Mouse (Mus musculus) kidney, postnatal 0 days (tissue): ENCODE data around the gene Olfm2. TPM values are rescaled to one million over a fixed set of nuclear protein-coding genes. Genes with fewer than 3 reads are reported as not detected.

ENCODE experiments used
- ATAC-seq: fragments of 200-750 bp; cut with Nextera tagmentation; replicated peaks from 2 replicates; pipeline ENCODE4 v1.8.0; 2017; ENCODE audit warnings: low read depth, moderate number of reproducible peaks, moderate TSS enrichment, moderate library complexity; ENCODE audit not compliant: low FRiP score
- DNase-seq: peaks from one replicate; pipeline ENCODE4 v3.0.0-alpha.2; 2016; ENCODE audit warnings: low spot score
- H3K27ac ChIP-seq: fragments of 300-500 bp; sonication (generic); 2 replicates; pipeline ENCODE4 v1.5.1; 2014; ENCODE audit warnings: mild to moderate bottlenecking
- H3K27me3 ChIP-seq: fragments of 300-500 bp; sonication (generic); 2 replicates; pipeline ENCODE4 v1.6.1; 2014; ENCODE audit warnings: low read length, mixed read lengths; ENCODE audit not compliant: insufficient read depth
- H3K36me3 ChIP-seq: fragments of 300-500 bp; sonication (generic); 2 replicates; pipeline ENCODE4 v1.6.1; 2014; ENCODE audit warnings: low read length, mixed read lengths; ENCODE audit not compliant: insufficient read depth
- H3K4me1 ChIP-seq: fragments of 300-500 bp; sonication (generic); replicated peaks from 2 replicates; pipeline ENCODE4 v1.6.1; 2014; ENCODE audit warnings: antibody characterized with exemption, low read length, mixed read lengths; ENCODE audit not compliant: insufficient read depth
- H3K4me2 ChIP-seq: fragments of 300-500 bp; sonication (generic); 2 replicates; pipeline ENCODE4 v1.6.1; 2014; ENCODE audit warnings: mild to moderate bottlenecking, low read length, moderate library complexity, mixed read lengths
- H3K4me3 ChIP-seq: fragments of 300-500 bp; sonication (generic); replicated peaks from 2 replicates; pipeline ENCODE4 v1.5.1; 2014; ENCODE audit warnings: low read depth, low read length
- H3K9ac ChIP-seq: fragments of 300-500 bp; sonication (generic); 2 replicates; pipeline ENCODE4 v1.6.1; 2014; ENCODE audit warnings: low read depth, low read length
- H3K9me3 ChIP-seq: fragments of 300-500 bp; sonication (generic); replicated peaks from 2 replicates; pipeline ENCODE4 v1.6.1; 2016; ENCODE audit warnings: low read length, inconsistent platforms, mixed read lengths
- CTCF ChIP-seq: IDR thresholded peaks from 2 replicates; pipeline ENCODE4 v1.5.1; 2016; ENCODE audit warnings: antibody characterized with exemption, low read depth, mild to moderate bottlenecking, moderate library complexity
- WGBS: fragments of 180-500 bp; shearing (Covaris S2); extraction: QIAGEN DNeasy Blood & Tissue Kit; methylation state at CpG from one replicate; pipeline ENCODE4 v1.1.7; 2014; 5-methylcytosine and 5-hydroxymethylcytosine counted together
- polyA plus RNA-seq: library from polyadenylated mRNA; unstranded; fragments of >200 nt; fragmentation: Nextera tagmentation; extraction: Ambion mirVana; gene quantifications from 2 replicates; pipeline ENCODE4 v1.2.1, GENCODE M21; 2015

Gene Olfm2
- polyA plus RNA-seq, 1 experiment from 2014 or later: 3.4 TPM

- Histone ChIP-seq H3K27me3 (no peaks in the 10 kb centered on the region), H3K36me3 (no peaks in the 10 kb centered on the region), H3K4me1 (no peaks in the 10 kb centered on the region), H3K4me3 (no peak overlapping the region), H3K9ac (no peak overlapping the region), H3K4me2 (no peak overlapping the region), H3K27ac (no peak overlapping the region), H3K9me3 (no peaks in the 10 kb centered on the region)
- TF ChIP-seq CTCF: no peak
- WGBS: 70% methylated on average over 2 of the region's 2 CpGs
- ATAC-seq: no peak
- DNase-seq: no peak
Observed at GRCm38 (mm10) chr9:20682389-20682722, 63.8 kb downstream of the Olfm2 start.

DNA sequence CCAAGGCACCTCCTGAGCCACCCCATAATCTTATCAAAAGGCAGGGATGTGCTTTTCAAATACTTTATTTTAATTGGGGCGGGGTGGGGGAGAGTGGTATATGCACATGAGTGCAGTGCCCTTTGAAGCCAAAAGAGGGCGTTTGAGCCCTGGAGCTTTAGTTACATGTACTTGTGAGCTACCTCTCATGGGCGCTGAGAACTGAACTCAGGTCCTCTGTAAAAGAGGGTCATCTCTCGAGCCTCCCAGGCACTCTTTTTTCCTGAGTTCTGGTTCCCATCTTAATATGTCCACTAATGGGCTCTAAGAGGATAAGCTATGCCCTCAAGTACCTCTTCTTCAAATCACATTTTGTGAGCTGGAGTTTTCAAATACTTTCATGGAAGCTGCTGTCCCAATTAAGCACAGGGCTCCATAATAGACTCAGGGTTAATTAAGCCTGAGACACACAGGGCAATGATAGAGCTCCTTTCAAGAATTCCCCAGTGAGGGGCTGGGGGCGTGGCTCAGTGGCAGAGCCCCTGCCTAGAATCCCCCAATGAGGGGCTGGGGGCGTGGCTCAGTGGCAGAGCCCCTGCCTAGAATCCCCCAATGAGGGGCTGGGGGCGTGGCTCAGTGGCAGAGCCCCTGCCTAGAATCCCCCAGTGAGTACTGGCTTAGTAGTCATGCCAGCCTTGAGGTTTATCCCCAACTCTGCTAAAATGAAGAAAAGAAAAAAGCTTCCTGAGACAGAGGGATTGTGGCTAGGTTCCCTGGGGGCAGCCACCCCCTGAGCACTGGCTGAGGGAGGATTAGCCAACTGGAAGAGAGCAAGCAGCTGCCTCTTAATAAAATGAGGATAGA is 64.4 kb downstream of the Olfm2 start:
- WGBS: 56% methylated on average over 7 of the region's 7 CpGs
- Histone ChIP-seq H3K9me3 (no peaks in the 10 kb centered on the region), H3K27me3 (no peaks in the 10 kb centered on the region), H3K4me2 (no peak overlapping the region), H3K36me3 (no peaks in the 10 kb centered on the region), H3K4me1 (no peaks in the 10 kb centered on the region), H3K27ac (no peak overlapping the region), H3K9ac (no peak overlapping the region), H3K4me3 (no peak overlapping the region)
- ATAC-seq (no peak), DNase-seq (no peak)
- TF ChIP-seq CTCF: no peak

- Histone ChIP-seq H3K9ac (no peak overlapping the region), H3K27ac (no peak overlapping the region), H3K4me2 (no peak overlapping the region), H3K4me3 (no peak overlapping the region), H3K36me3 (no peaks in the 10 kb centered on the region), H3K4me1 (no peaks in the 10 kb centered on the region), H3K27me3 (no peaks in the 10 kb centered on the region), H3K9me3 (no peaks in the 10 kb centered on the region)
- no peak for TF ChIP-seq CTCF
- WGBS: 76% methylated on average over 9 of the region's 9 CpGs
- no peak for ATAC-seq
- DNase-seq: no peak
Observed at GRCm38 (mm10) chr9:20680378-20680958, 65.7 kb downstream of the Olfm2 start.

- 94% methylated on average over 12 of the region's 12 CpGs for WGBS
- TF ChIP-seq CTCF: no peak
- H3K4me1 ChIP-seq: no peaks in the 10 kb centered on the region
Observed at GRCm38 (mm10) chr9:20677892-20678291, 68.3 kb downstream of the Olfm2 start.

GRCm38 (mm10) chr9:20672047-20672446 is 74.1 kb downstream of the Olfm2 start:
- H3K27me3 ChIP-seq: no peaks in the 10 kb centered on the region
- no peak overlapping the region for H3K9ac ChIP-seq
- H3K27ac ChIP-seq: no peak overlapping the region
- no peaks in the 10 kb centered on the region for H3K4me1 ChIP-seq
- TF ChIP-seq CTCF: no peak
- H3K36me3 ChIP-seq: no peaks in the 10 kb centered on the region
- no peaks in the 10 kb centered on the region for H3K9me3 ChIP-seq
- no peak for DNase-seq
- 78% methylated on average over 16 of the region's 16 CpGs for WGBS
- no peak overlapping the region for H3K4me3 ChIP-seq
- H3K4me2 ChIP-seq: no peak overlapping the region
- ATAC-seq: no peak

More at GRCm38 (mm10) chr9:20677892-20678291, 68.3 kb downstream of the Olfm2 start:
- ATAC-seq (no peak), DNase-seq (no peak)
- Histone ChIP-seq H3K36me3 (no peaks in the 10 kb centered on the region), H3K4me2 (no peak overlapping the region), H3K4me3 (no peak overlapping the region), H3K9me3 (no peaks in the 10 kb centered on the region), H3K27ac (no peak overlapping the region), H3K9ac (no peak overlapping the region), H3K27me3 (no peaks in the 10 kb centered on the region)

DNA sequence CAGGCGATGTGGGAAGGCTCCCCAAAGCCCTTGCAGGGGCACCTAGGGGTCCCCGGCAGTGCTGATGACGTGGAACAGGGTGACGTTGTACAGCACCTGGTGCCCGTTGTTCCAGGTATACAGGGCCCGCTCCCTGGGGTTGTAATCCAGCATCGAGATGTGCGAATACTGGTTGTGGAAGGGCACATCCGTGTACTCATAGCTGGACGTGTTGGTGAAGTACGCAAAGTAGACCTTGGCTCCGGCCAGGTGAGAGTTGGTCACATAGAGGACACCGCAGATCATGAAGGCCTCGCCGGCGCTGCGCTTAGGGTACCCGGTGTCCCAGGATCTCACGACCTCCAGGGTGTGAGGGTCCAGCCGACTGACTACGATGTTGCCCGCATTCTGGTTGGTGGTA is 78.1 kb downstream of the Olfm2 start:
- no peaks in the 10 kb centered on the region for H3K9me3 ChIP-seq
- 0 out of 2 replicates have a peak, but pooled peaks cover 4% of the 10 kb centered on the region for H3K4me1 ChIP-seq
- no peak overlapping the region for H3K27ac ChIP-seq
- H3K36me3 ChIP-seq: peaks cover 12% of the 10 kb centered on the region
- no peaks in the 10 kb centered on the region for H3K27me3 ChIP-seq
- no peak overlapping the region for H3K9ac ChIP-seq
- no peak overlapping the region for H3K4me2 ChIP-seq
- TF ChIP-seq CTCF: no peak
- H3K4me3 ChIP-seq: no peak overlapping the region
- DNase-seq (no peak), ATAC-seq (no peak)
- WGBS: 91% methylated on average over 22 of the region's 22 CpGs
